Mouse (Mus musculus): ENCODE data around the gene Stap1.

DNA sequence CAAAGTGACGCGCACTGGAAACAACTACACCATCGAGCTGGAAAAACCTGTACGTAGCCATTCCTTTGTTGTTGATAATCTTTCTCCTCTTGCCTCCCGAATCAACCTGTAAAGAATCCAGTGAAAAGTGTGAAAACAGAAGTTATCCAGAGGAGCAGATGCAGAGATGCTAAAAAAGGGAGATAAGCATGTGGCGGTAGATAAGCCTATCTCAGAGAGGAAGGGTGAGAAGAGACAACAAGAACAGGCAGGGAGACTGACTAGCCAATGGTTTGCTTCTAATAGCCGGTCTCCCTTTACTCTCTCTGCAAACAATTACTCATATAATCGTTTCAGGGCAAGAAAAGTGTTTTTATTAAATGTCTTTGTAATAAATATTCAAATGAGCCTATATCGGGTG, 23.2 kb downstream of the Stap1 start:
- TF ChIP-seq CTCF (IDR thresholded peaks at IDR 0.05; ENCODE audit: low read depth) (no peak), EP300 (optimal IDR thresholded peaks at IDR 0.05) (no peak)

Data from stomach, postnatal 0 days (tissue).